In the genomic region with DNA sequence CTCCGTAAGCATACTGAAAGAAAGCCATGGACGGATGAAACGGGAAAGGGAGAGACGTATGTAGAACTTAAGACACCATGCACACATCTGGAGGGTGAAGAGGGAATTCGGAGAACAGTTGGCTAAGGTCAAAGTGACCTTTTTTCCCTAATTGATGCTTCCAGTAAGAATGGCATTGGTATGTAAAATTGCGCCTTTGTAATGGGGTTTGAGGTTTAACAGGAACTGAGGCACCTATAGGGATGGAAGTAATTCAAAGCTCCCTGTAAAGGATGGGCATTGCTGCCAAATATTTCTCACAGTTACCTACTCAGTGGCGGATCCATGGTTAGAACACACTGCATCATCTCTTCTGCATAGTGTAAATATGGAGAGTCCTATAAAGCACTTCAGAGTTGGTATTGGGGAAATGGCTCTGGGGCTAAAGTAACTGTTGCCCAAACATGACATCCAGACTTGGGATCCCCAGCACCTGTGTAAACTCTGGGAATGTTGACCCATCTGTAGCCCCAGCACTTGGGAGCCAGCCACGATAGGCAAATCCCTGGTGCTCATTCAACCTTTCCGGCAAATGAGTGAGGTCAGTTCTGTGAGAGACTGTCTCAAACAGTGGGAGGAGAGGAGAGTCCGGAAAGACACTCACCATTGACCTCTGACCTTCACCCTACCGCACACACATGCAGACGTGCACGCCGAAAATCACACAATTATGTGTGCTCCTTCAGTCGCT, we compare ENCODE assay signal across 17 mouse cellular contexts.
"Had no signal": no experiment of that assay in that cellular context is flagged by ENCODE, and none has a peak within 500 bp of the region (broad histone marks: within the 10 kb centered on the region; RNA-seq: fewer than 3 reads in every experiment).

No protein-coding gene starts in this region.

- H3K4me2 ChIP-seq: limb, embryonic 12.5 days; limb, embryonic 15.5 days; liver, embryonic 12.5 days; midbrain, embryonic 11.5 days; neural tube, embryonic 12.5 days had no signal

- H3K4me1 ChIP-seq: limb, embryonic 12.5 days; limb, embryonic 15.5 days; liver, embryonic 12.5 days; neural tube, embryonic 12.5 days had no signal

- H3K4me3 ChIP-seq: limb, embryonic 12.5 days; limb, embryonic 15.5 days; liver, embryonic 12.5 days; neural tube, embryonic 12.5 days had no signal

- H3K9me3 ChIP-seq: limb, embryonic 12.5 days; limb, embryonic 15.5 days; liver, embryonic 12.5 days; neural tube, embryonic 12.5 days had no signal

- ATAC-seq: liver, embryonic 12.5 days had no signal

- H3K27me3 ChIP-seq: limb, embryonic 12.5 days; limb, embryonic 15.5 days; liver, embryonic 12.5 days; neural tube, embryonic 12.5 days had no signal

- H3K36me3 ChIP-seq: neural tube, embryonic 12.5 days had no signal

- H3K9ac ChIP-seq: limb, embryonic 12.5 days; limb, embryonic 15.5 days; liver, embryonic 12.5 days; neural tube, embryonic 12.5 days had no signal

- H3K27ac ChIP-seq: limb, embryonic 12.5 days; limb, embryonic 15.5 days; liver, embryonic 12.5 days; neural tube, embryonic 12.5 days; stomach, postnatal 0 days had no signal

- DNase-seq: kidney, adult 18-20 months; kidney, adult 9 months; kidney, postnatal 14 days; kidney, postnatal 4 days; layer of hippocampus, adult 9-11 months; lung, adult 2 months; lung, postnatal 14 days; lung, postnatal 4 days; midbrain, embryonic 14.5 days; retina, postnatal 1 day; thymus, postnatal 25 days had no signal
